Mouse (Mus musculus) v-Abl transformed pro-B cells (cell line): Measurements from ENCODE around the gene Fbn1.

Experiments used
- in situ Hi-C, 2 experiments: fragments of 400-800 bp; cut with MboI; formaldehyde crosslinking; loops; one replicate each; pipeline ENCODE4 v1.15.1; 2025; ENCODE audit not compliant: unreplicated experiment in 2 of 2

Fbn1 gene

GRCm38 (mm10) chr2:125505006-125505745 lies 2.6 kb downstream of the Fbn1 start, which contains the start of gene Gm9913:
Gene Gm9913, plus strand, starts transcription at chr2:125505089.
- in situ Hi-C loops = no loop called here

DNA sequence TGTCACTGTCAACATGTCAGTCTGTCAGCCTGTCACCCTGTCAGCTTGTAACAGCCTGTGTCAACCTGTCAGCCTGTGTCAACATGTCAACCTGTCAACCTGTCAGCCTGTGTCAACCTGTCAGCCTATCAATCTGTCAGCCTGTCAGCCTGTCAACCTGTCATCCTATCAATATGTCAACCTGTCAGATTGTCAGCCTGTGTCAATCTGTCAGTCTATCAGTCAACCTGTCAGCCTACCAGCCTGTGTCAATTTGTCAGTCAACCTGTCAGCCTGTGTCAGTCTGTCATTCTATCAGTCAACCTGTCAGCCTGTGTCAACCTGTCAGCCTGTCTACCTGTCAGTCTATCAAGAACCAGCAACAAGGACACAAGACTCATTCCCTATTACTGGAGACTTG lies 6.3 kb downstream of the Fbn1 start:
- in situ Hi-C loops = no loop called here

GRCm38 (mm10) chr2:125498216-125498615 lies 9.6 kb downstream of the Fbn1 start:
- in situ Hi-C loops = no loop called here

- in situ Hi-C loops = no loop called here
These were observed 11.1 kb downstream of the Fbn1 start for GRCm38 (mm10) chr2:125496696-125497095.

DNA sequence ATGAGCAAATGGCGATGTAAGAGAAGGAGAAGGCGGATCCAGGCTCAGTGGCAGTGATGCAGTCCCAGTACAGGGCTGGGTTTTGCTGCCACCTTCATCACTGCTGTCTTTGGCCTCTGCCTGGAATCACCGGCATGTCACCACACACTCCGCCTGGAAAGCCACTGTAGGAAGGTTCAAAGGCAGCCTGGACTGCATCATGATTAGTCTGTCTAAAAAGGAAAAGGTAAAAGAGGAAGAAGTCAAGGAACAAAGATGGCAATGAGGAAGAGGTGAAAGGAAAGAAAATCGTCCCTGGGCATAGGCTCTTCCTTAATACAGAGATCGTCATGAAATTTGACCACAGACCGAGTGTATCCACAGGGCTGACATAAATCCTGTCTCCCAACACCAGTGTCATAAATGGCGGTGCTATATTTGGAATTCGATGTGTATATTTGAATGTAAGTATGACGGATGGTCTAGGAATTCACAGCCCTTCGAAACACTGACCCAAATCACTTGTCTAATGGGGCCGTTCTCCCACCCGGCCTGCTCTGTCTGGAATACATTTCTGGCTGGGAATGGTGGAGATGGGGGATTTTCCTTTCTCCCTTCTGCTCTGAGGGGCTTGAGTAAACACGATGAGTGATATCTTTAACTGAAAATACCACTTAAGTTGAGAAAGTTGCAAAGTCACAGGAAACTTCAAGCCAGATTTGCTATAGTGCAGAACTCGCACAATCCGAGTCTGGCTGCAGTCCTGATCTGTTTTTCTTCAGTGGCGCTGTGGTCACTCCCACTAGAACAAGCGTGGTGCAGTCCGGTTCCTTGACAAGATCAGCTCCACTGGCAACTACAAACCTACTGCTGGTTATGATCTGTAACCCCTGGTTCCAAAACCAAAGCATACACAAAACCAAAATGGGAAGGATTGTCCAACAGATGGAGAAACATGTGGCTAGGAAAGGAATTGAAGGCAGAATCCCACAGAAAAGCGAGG lies 12.7 kb downstream of the Fbn1 start:
- in situ Hi-C loops = no loop called here

- in situ Hi-C loops = no loop called here
These were observed 13.5 kb downstream of the Fbn1 start for GRCm38 (mm10) chr2:125494291-125494690.

DNA sequence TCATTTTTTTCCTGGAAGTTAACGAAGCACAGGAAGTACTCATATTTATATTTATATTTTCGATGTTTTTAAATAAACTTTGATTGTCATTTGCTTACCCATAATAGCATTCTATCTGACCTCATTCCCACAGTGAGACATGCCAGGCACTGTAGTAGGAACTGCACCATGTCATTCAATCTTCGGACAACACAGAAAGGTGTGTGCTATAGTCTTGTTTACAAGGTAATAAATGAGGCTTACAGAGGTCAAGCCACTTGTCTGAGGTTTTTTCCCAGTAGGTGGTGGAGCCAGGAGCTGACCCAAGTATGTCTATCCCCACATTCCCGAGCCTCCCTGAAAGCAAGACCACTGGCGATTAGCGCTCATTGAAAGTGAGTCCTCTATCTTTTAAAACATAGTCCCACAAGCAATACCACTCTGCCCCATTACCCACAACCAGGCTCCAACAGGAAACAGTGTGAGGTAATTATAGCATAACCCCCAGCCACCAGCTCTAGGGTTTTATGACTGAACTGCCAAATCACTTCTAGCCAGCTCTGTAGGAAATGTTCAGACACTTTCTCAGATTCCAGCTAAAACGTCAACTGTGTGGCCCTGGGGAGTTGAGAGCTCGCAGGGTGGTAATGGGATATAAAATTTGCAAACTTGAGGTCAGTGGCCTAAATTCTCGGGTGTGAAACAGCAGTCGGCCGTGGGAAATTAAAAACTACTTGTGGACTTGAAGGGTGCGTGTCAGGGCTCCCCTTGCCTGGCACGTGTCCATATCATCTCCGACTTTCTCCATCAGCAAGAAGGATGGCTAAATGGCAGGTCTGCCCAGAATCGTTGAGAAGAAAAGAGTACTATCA lies 15.5 kb downstream of the Fbn1 start:
- in situ Hi-C loops = no loop called here

DNA sequence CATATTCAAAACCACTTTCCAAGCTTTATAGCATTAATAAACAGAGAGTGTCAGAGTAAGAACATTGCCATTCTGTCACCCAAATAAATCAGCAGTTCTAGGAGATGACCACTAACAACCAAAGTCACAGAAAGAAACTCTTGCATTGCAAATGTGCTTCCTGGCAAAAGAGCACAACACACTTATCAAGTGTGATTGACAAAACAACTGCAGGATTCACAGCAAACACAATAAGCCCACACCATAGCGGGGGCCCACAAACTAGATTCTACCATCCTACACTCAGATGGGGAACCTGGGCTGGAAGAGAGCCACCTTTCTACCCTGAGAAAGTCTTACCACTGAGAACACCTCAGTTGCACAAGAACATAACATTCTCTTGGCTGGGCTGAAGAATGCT lies 17.8 kb downstream of the Fbn1 start:
- in situ Hi-C loops = no loop called here

- in situ Hi-C loops = no loop called here
These were observed 22.9 kb downstream of the Fbn1 start for GRCm38 (mm10) chr2:125484910-125485309.

- in situ Hi-C loops = no loop called here
These were observed 23.6 kb downstream of the Fbn1 start for GRCm38 (mm10) chr2:125484164-125484563.

DNA sequence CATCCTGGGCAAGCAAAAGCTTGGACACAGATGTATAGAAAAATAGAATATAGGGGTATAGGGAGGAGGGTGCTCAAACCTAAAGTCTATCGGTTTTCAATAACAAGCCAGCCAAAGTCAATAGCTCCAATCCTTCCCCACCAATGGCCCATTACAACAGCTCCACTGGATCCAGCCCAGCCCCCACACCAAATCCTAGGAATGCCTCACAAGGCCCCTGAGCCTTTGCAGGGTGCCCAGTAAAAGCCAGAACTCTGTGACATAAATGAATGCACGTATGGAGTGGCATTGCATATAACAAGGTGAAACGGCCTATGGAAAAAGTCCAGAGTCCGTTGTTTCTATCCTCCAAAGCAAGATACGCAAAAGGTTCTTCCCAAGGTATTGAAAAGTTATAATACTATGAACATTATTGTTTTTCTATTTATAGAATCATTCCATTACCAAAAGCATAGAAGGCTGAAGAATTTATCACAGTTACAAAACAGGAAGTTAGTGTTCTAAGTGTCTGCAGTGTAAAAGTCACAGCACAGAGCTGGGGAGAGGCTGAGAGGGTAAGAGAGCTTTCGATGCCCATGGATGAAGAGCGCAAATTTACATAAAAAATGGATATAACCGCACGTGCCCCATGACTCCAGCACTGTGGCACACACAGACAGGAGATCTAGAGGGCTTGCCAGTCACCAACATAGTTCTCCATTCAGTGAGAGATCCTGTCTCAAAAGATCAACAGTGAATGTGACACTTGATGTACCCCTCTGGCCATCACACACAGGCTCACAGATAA lies 26.1 kb downstream of the Fbn1 start:
- in situ Hi-C loops = no loop called here

DNA sequence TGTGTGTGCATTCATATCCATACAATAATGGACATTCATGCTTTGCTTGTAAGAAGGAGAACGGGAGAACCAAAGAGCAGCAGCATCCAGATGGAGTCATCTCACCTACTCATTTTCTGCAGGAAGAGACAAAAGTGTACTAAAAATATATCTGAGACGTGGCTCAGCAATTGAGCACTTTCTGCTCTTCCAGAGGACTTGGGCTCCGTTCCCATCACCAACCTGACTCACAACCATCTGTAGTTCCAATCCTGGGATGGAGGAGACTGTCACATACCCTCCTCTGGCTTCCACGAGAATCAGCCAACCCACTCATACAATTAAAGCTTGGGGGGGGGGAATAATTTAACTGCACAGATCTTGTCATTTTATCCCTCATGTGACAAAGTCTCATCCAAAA lies 26.7 kb downstream of the Fbn1 start:
- in situ Hi-C loops = no loop called here

- in situ Hi-C loops = no loop called here
These were observed 27.7 kb downstream of the Fbn1 start for GRCm38 (mm10) chr2:125480057-125480456.

DNA sequence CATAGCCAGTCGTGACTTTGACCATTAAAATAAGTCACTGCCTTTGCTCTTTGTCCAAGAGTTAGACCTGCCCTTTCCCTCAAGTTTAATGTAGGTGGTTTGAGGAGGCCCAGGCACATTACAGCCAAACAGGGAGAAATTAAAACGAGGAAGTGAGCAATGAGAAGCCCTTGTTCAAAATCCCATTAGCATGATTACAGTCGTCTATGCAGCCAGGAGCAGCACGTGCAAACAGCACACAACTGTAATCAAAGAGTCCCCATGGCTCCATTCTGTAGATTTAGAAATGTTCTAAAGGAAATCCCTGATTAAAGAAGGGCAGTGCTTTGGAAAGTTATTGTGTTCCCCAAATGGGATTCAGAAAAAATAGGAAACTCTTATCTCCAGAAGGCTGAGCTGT lies 29.1 kb downstream of the Fbn1 start:
- in situ Hi-C loops = no loop called here

GRCm38 (mm10) chr2:125477367-125477766 lies 30.4 kb downstream of the Fbn1 start:
- in situ Hi-C loops = no loop called here

- in situ Hi-C loops = no loop called here
These were observed 31.6 kb downstream of the Fbn1 start for GRCm38 (mm10) chr2:125476231-125476630.

GRCm38 (mm10) chr2:125474690-125475089 lies 33.1 kb downstream of the Fbn1 start:
- in situ Hi-C loops = no loop called here

- in situ Hi-C loops = no loop called here
These were observed 34.6 kb downstream of the Fbn1 start for GRCm38 (mm10) chr2:125473228-125473627.

DNA sequence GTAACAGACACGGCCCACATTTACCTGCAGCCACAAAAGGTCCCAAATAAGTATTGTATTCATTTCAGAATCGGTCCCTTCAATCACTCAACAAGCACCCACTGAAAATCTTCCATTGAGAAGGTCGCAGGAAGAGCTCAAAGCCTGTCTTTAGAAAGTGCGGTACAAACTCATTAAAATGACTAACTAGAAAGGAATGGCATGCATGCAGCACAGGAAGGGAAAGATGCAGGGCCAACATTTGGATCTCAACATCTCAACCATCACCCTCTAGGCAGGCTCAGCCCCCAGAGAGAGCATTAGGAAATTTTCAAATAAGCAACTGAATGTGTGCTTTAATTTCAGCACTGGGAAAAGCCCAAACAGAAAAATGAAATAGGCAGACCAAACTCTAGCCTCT lies 36.1 kb downstream of the Fbn1 start:
- in situ Hi-C loops = no loop called here
